Mouse (Mus musculus) left cerebral cortex, adult 18-20 months (tissue): ENCODE measurements around the gene Prr12. TPM values are rescaled to one million over a fixed set of nuclear protein-coding genes. Genes with fewer than 3 reads are reported as not detected.

Experiments
- DNase-seq, 2 experiments: peaks; one replicate each; pipeline ENCODE4 v3.0.0; 2021 to 2022; ENCODE audit warnings: low spot score in 2 of 2, mixed read lengths in 1 of 2
- total RNA-seq, 2 experiments: library from RNA; stranded (reverse); gene quantifications; 2 replicates each; pipeline ENCODE4 v1.2.3; 2021

Gene Prr12
- total RNA-seq, 2 experiments from 2014 or later: 63.3 to 67.5 TPM

GRCm38 (mm10) chr7:45052181-45052861 is 360 bp downstream of the Prr12 start:
- peak; percentile 40 to 65 for DNase-seq

GRCm38 (mm10) chr7:45051601-45051974 is 1.1 kb downstream of the Prr12 start:
- DNase-seq: no peak

GRCm38 (mm10) chr7:45050945-45051600 is 1.6 kb downstream of the Prr12 start:
- DNase-seq: peak; percentile 49 to 62

- no peak for DNase-seq
These were observed 3.6 kb downstream of the Prr12 start for GRCm38 (mm10) chr7:45048923-45049657.

GRCm38 (mm10) chr7:45048001-45048890 is 4.4 kb downstream of the Prr12 start:
- no peak for DNase-seq

- no peak for DNase-seq
These were observed 5.2 kb downstream of the Prr12 start for GRCm38 (mm10) chr7:45047491-45047890.

- no peak for DNase-seq
These were observed 5.8 kb downstream of the Prr12 start for GRCm38 (mm10) chr7:45046853-45047350.

- DNase-seq: no peak
These were observed 6.9 kb downstream of the Prr12 start for GRCm38 (mm10) chr7:45045741-45046140.

GRCm38 (mm10) chr7:45043307-45043706 is 9.4 kb downstream of the Prr12 start:
- no peak for DNase-seq

GRCm38 (mm10) chr7:45040851-45041250 is 11.8 kb downstream of the Prr12 start:
- no peak for DNase-seq

GRCm38 (mm10) chr7:45038411-45038810 is 14.3 kb downstream of the Prr12 start:
- DNase-seq: no peak

GRCm38 (mm10) chr7:45037720-45038361 is 14.8 kb downstream of the Prr12 start:
- no peak for DNase-seq

GRCm38 (mm10) chr7:45036702-45037101 is 16.0 kb downstream of the Prr12 start:
- no peak for DNase-seq

GRCm38 (mm10) chr7:45035631-45036030 is 17.1 kb downstream of the Prr12 start:
- DNase-seq: no peak

GRCm38 (mm10) chr7:45033722-45034359 is 18.8 kb downstream of the Prr12 start:
- no peak for DNase-seq

- no peak for DNase-seq
These were observed 21.8 kb downstream of the Prr12 start for GRCm38 (mm10) chr7:45030857-45031256.

GRCm38 (mm10) chr7:45029995-45030394 is 22.7 kb downstream of the Prr12 start:
- no peak for DNase-seq

- DNase-seq: no peak
These were observed 24.3 kb downstream of the Prr12 start for GRCm38 (mm10) chr7:45028351-45028750.

- no peak for DNase-seq
These were observed 24.9 kb downstream of the Prr12 start for GRCm38 (mm10) chr7:45027761-45028160.

- DNase-seq: no peak
These were observed 26.4 kb downstream of the Prr12 start for GRCm38 (mm10) chr7:45026256-45026655.
